Mouse (Mus musculus) embryonic facial prominence, embryonic 13.5 days (tissue): ENCODE measurements around the gene Ucma. TPM values are rescaled to one million over a fixed set of nuclear protein-coding genes. Genes with fewer than 3 reads are reported as not detected.

Experiments used
- ATAC-seq: fragments of 200-750 bp; cut with Nextera tagmentation; 2 replicates; pipeline ENCODE4 v1.8.0; 2017; ENCODE audit warnings: low read depth; ENCODE audit not compliant: insufficient number of reproducible peaks, insufficient read depth, low FRiP score, low TSS enrichment
- H3K27ac ChIP-seq: fragments of 300-500 bp; sonication (generic); 2 replicates; pipeline ENCODE4 v1.5.1; 2015; ENCODE audit warnings: moderate library complexity, mild to moderate bottlenecking, inconsistent platforms
- H3K27me3 ChIP-seq: fragments of 300-500 bp; sonication (generic); 2 replicates; pipeline ENCODE4 v1.6.1; 2015; ENCODE audit warnings: mild to moderate bottlenecking, inconsistent platforms
- H3K36me3 ChIP-seq: fragments of 300-500 bp; sonication (generic); 2 replicates; pipeline ENCODE4 v1.6.1; 2015; ENCODE audit warnings: mild to moderate bottlenecking, inconsistent platforms
- H3K4me1 ChIP-seq: fragments of 300-500 bp; sonication (generic); 2 replicates; pipeline ENCODE4 v1.6.1; 2015; ENCODE audit warnings: inconsistent platforms
- H3K4me2 ChIP-seq: fragments of 300-500 bp; sonication (generic); 2 replicates; pipeline ENCODE4 v1.6.1; 2015; ENCODE audit warnings: moderate library complexity, mild to moderate bottlenecking, inconsistent platforms
- H3K4me3 ChIP-seq: fragments of 300-500 bp; sonication (generic); 2 replicates; pipeline ENCODE4 v1.5.1; 2015; ENCODE audit warnings: mild to moderate bottlenecking, inconsistent platforms
- H3K9ac ChIP-seq: fragments of 300-500 bp; sonication (generic); 2 replicates; pipeline ENCODE4 v1.6.1; 2015; ENCODE audit warnings: mild to moderate bottlenecking, inconsistent platforms
- H3K9me3 ChIP-seq: fragments of 300-500 bp; sonication (generic); 2 replicates; pipeline ENCODE4 v1.6.1; 2016; ENCODE audit warnings: inconsistent platforms
- WGBS: fragments of 180-500 bp; shearing (Covaris S2); methylation state at CpG from one replicate; pipeline ENCODE4 v1.1.7; 2015; ENCODE audit warnings: mixed read lengths; 5-methylcytosine and 5-hydroxymethylcytosine counted together
- polyA plus RNA-seq: library from polyadenylated mRNA; unstranded; fragments of >200 nt; fragmentation: Nextera tagmentation; extraction: Ambion mirVana; gene quantifications from 2 replicates; pipeline ENCODE4 v1.2.1, GENCODE M21; 2015

Gene Ucma
- polyA plus RNA-seq, 1 experiment from 2014 or later = 0.98 TPM

DNA sequence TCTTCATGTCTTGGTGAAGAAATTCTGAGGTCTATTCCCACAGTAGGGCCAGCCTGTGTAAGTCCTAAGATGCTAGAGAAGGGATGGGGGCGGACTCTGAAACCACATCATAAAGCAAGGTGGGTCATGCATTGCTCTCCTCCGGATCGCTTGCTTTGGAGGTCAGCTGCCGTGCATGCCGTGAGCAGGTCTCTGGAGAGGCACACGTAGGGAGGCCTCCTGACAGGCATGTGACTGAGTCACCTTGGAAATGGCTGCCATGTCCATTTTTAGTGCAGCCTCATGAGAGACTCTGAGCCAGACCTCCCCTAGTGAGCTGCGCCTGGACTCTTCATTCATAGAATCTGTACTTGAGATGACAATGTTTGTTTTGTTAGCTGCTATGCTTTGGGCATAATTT, 52.1 kb downstream of the Ucma start:
- no peak for ATAC-seq

GRCm38 (mm10) chr2:5029808-5030207, 53.9 kb downstream of the Ucma start:
- no peaks in the 10 kb centered on the region for H3K27me3 ChIP-seq

More for the DNA sequence above, 52.1 kb downstream of the Ucma start:
- no peak overlapping the region for H3K4me3 ChIP-seq
- no peaks in the 10 kb centered on the region for H3K9me3 ChIP-seq
- WGBS = 86% methylated on average over 7 of the region's 7 CpGs
- H3K9ac ChIP-seq = no peak overlapping the region
- no peaks in the 10 kb centered on the region for H3K27me3 ChIP-seq
- H3K4me2 ChIP-seq = no peak overlapping the region
- H3K27ac ChIP-seq = no peak overlapping the region
- H3K36me3 ChIP-seq = no peaks in the 10 kb centered on the region
- H3K4me1 ChIP-seq = 0 out of 2 replicates have a peak, but pooled peaks cover 3% of the 10 kb centered on the region

GRCm38 (mm10) chr2:5031215-5031614, 55.3 kb downstream of the Ucma start:
- Histone ChIP-seq H3K27ac (no peak overlapping the region), H3K27me3 (no peaks in the 10 kb centered on the region), H3K9ac (no peak overlapping the region), H3K4me1 (no peaks in the 10 kb centered on the region), H3K36me3 (no peaks in the 10 kb centered on the region), H3K4me3 (no peak overlapping the region), H3K4me2 (no peak overlapping the region), H3K9me3 (no peaks in the 10 kb centered on the region)
- 79% methylated on average over 7 of the region's 7 CpGs for WGBS
- no peak for ATAC-seq

More at GRCm38 (mm10) chr2:5029808-5030207, 53.9 kb downstream of the Ucma start:
- H3K27ac ChIP-seq = no peak overlapping the region
- no peaks in the 10 kb centered on the region for H3K4me1 ChIP-seq
- 90% methylated on average over 4 of the region's 4 CpGs for whole genome bisulfite sequencing
- no peaks in the 10 kb centered on the region for H3K36me3 ChIP-seq
- H3K4me3 ChIP-seq = no peak overlapping the region
- no peaks in the 10 kb centered on the region for H3K9me3 ChIP-seq
- no peak overlapping the region for H3K4me2 ChIP-seq
- ATAC-seq = no peak
- no peak overlapping the region for H3K9ac ChIP-seq

DNA sequence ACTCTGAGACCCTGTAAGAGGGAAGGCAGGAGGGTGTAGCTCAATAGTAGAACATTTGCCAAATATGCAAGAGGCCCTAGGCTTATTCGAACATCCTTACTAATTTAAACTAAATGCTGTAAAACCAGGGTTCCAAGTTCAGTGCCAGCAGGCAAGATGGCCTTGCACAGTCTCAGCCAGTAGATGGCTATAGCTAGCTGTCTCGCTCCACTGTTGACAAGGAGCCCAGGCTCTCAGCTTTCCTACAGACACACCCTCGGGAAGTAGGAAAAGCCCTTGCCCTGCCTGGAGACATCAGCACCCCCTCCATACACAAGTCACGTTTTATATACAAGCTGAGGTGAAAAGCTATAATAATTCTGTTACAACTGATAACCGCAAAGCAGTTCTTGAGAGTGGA, 56.7 kb downstream of the Ucma start:
- no peaks in the 10 kb centered on the region for H3K27me3 ChIP-seq
- WGBS = 69% methylated on average over 5 of the region's 5 CpGs
- H3K27ac ChIP-seq = no peak overlapping the region
- no peak overlapping the region for H3K9ac ChIP-seq
- H3K4me3 ChIP-seq = no peak overlapping the region
- no peaks in the 10 kb centered on the region for H3K4me1 ChIP-seq
- no peak overlapping the region for H3K4me2 ChIP-seq
- no peak for ATAC-seq
- no peaks in the 10 kb centered on the region for H3K36me3 ChIP-seq
- no peaks in the 10 kb centered on the region for H3K9me3 ChIP-seq

GRCm38 (mm10) chr2:5033546-5034420, 57.9 kb downstream of the Ucma start:
- Histone ChIP-seq H3K27ac (no peak overlapping the region), H3K4me2 (no peak overlapping the region), H3K36me3 (no peaks in the 10 kb centered on the region), H3K4me1 (no peaks in the 10 kb centered on the region), H3K27me3 (no peaks in the 10 kb centered on the region), H3K4me3 (no peak overlapping the region), H3K9ac (no peak overlapping the region), H3K9me3 (no peaks in the 10 kb centered on the region)
- ATAC-seq = no peak
- 76% methylated on average over 12 of the region's 15 CpGs for whole genome bisulfite sequencing

DNA sequence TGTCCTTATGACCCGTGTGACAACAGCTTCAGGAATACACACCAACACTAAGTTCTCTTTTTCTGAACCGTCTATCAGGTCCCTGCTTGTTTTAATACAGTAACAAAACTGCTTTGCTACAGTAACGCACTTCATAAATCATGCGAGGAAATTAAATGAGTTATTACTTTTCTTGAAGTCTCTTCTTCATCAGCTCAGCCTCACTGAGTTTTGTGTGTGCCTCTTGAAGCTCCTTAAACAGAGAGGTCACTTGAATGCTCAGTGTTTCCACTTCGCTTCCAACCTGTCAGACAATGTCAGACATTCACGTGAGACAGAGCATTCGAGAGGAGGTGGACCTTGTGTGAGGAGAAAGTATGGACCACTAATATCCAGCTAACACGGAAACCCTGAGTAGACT, 58.9 kb downstream of the Ucma start:
- 83% methylated on average over 8 of the region's 8 CpGs for WGBS
- H3K36me3 ChIP-seq = no peaks in the 10 kb centered on the region
- H3K9ac ChIP-seq = no peak overlapping the region
- H3K4me1 ChIP-seq = no peaks in the 10 kb centered on the region
- H3K4me3 ChIP-seq = no peak overlapping the region
- ATAC-seq = no peak
- H3K27ac ChIP-seq = no peak overlapping the region
- H3K9me3 ChIP-seq = no peaks in the 10 kb centered on the region
- H3K4me2 ChIP-seq = no peak overlapping the region
- H3K27me3 ChIP-seq = no peaks in the 10 kb centered on the region

DNA sequence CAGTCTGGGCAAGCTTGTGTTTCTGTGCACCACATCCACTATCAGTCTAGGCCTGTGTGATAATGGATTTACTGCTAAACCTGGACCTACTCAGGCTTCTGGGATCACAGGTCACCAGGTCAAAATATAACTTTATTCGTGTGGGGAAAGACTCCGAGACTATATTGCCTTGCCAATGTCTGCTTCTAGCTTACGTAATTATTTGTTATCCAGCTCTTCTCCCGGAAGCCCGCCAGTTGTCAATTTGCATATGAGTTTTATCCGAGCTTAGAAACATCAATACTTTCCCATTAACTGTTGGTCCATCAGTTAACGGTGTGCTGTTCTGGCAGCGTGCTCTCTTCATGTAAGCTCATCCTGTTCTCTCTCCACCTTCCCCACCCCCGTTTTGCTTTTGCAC, 59.3 kb downstream of the Ucma start:
- Histone ChIP-seq H3K9ac (no peak overlapping the region), H3K4me1 (no peaks in the 10 kb centered on the region), H3K36me3 (no peaks in the 10 kb centered on the region), H3K27ac (no peak overlapping the region), H3K4me3 (no peak overlapping the region), H3K27me3 (no peaks in the 10 kb centered on the region), H3K9me3 (no peaks in the 10 kb centered on the region), H3K4me2 (no peak overlapping the region)
- ATAC-seq = no peak
- 81% methylated on average over 9 of the region's 9 CpGs for WGBS

Other genes with a start within 250 kb of the Ucma start
- gene Sephs1, start 94.6 kb upstream of the Ucma start, polyA plus RNA-seq = 94.4 and 111 TPM in 2 replicates
- gene Phyh, start 57.1 kb upstream of the Ucma start, polyA plus RNA-seq = 50.9 and 56.8 TPM in 2 replicates
- 31.8 and 34.0 TPM in 2 replicates for gene Mcm10, start 36.7 kb downstream of the Ucma start, polyA plus RNA-seq
- gene Optn, start 87.9 kb downstream of the Ucma start, polyA plus RNA-seq = 5.4 and 5.6 TPM in 2 replicates
- gene Ccdc3, start 161.7 kb downstream of the Ucma start, polyA plus RNA-seq = 26.6 and 38.3 TPM in 2 replicates